Mouse (Mus musculus) midbrain, embryonic 12.5 days (tissue): ENCODE data around the gene Ap2a2. TPM values are rescaled to one million over a fixed set of nuclear protein-coding genes. Genes with fewer than 3 reads are reported as not detected.

Experiments used
- ATAC-seq: fragments of 200-750 bp; cut with Nextera tagmentation; 2 replicates; pipeline ENCODE4 v1.8.0; 2017; ENCODE audit warnings: low read depth, moderate TSS enrichment, moderate library complexity; ENCODE audit not compliant: low FRiP score
- H3K27ac ChIP-seq: fragments of 300-500 bp; sonication (generic); replicated peaks from 2 replicates; pipeline ENCODE4 v1.5.1; 2016; ENCODE audit warnings: mild to moderate bottlenecking
- H3K27me3 ChIP-seq: fragments of 300-500 bp; sonication (generic); 2 replicates; pipeline ENCODE4 v1.6.1; 2016; ENCODE audit warnings: mild to moderate bottlenecking
- H3K36me3 ChIP-seq: fragments of 300-500 bp; sonication (generic); 2 replicates; pipeline ENCODE4 v1.6.1; 2016
- H3K4me1 ChIP-seq: fragments of 300-500 bp; sonication (generic); 2 replicates; pipeline ENCODE4 v1.6.1; 2016
- H3K4me2 ChIP-seq: fragments of 300-500 bp; sonication (generic); replicated peaks from 2 replicates; pipeline ENCODE4 v1.6.1; 2016; ENCODE audit warnings: mild to moderate bottlenecking, moderate library complexity
- H3K4me3 ChIP-seq: fragments of 300-500 bp; sonication (generic); 2 replicates; pipeline ENCODE4 v1.5.1; 2016; ENCODE audit warnings: mild to moderate bottlenecking
- H3K9ac ChIP-seq: fragments of 300-500 bp; sonication (generic); replicated peaks from 2 replicates; pipeline ENCODE4 v1.6.1; 2016; ENCODE audit warnings: mild to moderate bottlenecking, moderate library complexity
- H3K9me3 ChIP-seq: fragments of 300-500 bp; sonication (generic); 2 replicates; pipeline ENCODE4 v1.6.1; 2016; ENCODE audit warnings: mild to moderate bottlenecking
- WGBS: fragments of 180-500 bp; shearing (Covaris S2); methylation state at CpG from one replicate; pipeline ENCODE4 v1.1.7; 2016; 5-methylcytosine and 5-hydroxymethylcytosine counted together
- polyA plus RNA-seq: library from polyadenylated mRNA; unstranded; fragments of >200 nt; fragmentation: Nextera tagmentation; extraction: Ambion mirVana; gene quantifications from 2 replicates; pipeline ENCODE4 v1.2.1, GENCODE M21; 2016

The Ap2a2 gene
- polyA plus RNA-seq, 1 experiment from 2014 or later: 109 TPM

DNA sequence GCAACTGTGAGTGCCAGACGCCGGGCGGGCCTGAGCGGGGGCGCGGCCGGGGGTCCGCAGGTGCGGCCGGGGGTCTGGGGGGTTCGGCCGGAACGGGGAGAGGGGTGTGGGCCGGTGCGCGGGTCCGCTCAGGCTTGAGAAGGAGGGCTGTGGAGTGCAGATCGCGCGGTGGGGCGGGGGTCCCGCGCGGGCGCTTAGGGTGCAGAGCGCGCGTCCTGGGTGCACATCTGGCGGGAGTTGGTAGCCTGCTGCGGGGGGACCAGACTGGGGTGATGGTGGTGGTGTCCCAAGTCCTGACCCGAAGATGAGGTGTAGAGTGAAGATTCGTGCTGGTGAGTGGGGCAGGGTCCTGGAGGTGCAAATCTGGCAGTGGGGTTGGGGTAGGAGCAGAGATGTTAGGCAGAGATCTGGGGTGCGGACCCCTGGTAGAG is 463 bp downstream of the Ap2a2 start:
- ATAC-seq: peak; percentile 67
- Histone ChIP-seq H3K27ac (peak overlapping the region; percentile 89), H3K9me3 (no peaks in the 10 kb centered on the region), H3K27me3 (peaks cover 4% of the 10 kb centered on the region; the same call in 1 of the 2 replicates), H3K36me3 (peaks cover 5% of the 10 kb centered on the region), H3K4me1 (peaks cover 33% of the 10 kb centered on the region), H3K4me3 (peak overlapping the region; percentile 95), H3K9ac (peak overlapping the region; percentile 98), H3K4me2 (peak overlapping the region; percentile 86)
- 3% methylated on average over 29 of the region's 33 CpGs for WGBS

DNA sequence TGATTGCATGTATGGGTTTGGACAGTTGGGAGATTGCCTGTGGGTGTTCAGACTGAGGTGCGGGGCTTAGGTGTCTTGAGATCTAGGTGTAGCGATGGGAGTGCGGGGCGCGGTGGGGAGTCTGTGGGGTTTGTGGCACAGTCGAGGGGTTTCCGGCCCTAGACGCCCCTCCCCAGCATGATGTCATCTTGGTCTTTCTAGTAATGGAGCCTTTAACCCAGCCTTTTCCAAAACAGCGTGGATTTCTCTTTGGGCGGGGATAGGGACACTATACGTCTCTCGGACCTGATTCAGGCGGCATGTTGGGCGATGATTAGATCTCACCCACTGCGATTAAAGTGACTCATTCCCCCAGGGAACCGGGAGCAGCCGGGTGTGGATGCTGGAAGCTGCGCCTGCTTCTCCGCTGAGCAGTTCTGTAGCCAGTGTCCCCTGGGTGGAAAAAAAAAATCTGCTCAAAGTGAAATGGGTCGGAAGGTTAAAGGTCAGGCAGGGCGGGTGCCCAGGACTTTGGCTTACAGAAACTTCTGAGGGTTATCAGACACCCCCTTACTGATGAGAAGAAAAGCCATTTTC is 967 bp downstream of the Ap2a2 start:
- H3K36me3 ChIP-seq: peaks cover 5% of the 10 kb centered on the region
- H3K4me1 ChIP-seq: peaks cover 34% of the 10 kb centered on the region
- H3K9ac ChIP-seq: peak overlapping the region; percentile 98
- no peaks in the 10 kb centered on the region for H3K9me3 ChIP-seq
- H3K27me3 ChIP-seq: peaks cover 4% of the 10 kb centered on the region; the same call in 1 of the 2 replicates
- peak overlapping the region; percentile 95 for H3K4me3 ChIP-seq
- H3K4me2 ChIP-seq: peak overlapping the region; percentile 86
- H3K27ac ChIP-seq: peak overlapping the region; percentile 89; the same call in 1 of the 2 replicates
- WGBS: under 1% methylated on average over 21 of the region's 21 CpGs
- ATAC-seq: peak; percentile 8; the same call in 1 of the 2 replicates

DNA sequence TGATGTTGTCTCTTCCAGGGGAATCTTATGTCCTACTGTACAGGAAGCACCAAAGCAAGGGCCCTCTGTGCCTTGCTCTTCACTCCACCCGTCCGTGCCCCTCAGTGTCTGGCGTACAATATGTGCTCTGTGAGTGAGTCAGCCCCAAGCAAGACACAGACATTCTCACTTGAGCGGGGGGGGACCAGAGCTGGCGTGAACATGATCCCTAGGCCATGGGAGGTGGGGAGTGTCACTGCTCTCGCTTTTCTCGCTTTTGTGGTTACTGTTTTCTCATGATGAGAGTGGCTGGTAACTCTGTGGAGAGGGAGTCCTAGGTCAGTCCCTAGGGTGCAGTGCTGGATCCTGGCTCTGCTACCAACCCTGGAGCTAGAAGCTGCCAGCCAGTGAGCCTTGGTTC is 2.6 kb downstream of the Ap2a2 start:
- peaks cover 36% of the 10 kb centered on the region for H3K4me1 ChIP-seq
- no peak overlapping the region for H3K4me3 ChIP-seq
- H3K27ac ChIP-seq: no peak overlapping the region
- peaks cover 4% of the 10 kb centered on the region; the same call in 1 of the 2 replicates for H3K27me3 ChIP-seq
- WGBS: 67% methylated on average over 7 of the region's 7 CpGs
- ATAC-seq: no peak
- H3K4me2 ChIP-seq: no peak overlapping the region
- no peak overlapping the region for H3K9ac ChIP-seq
- H3K9me3 ChIP-seq: no peaks in the 10 kb centered on the region
- H3K36me3 ChIP-seq: peaks cover 5% of the 10 kb centered on the region

DNA sequence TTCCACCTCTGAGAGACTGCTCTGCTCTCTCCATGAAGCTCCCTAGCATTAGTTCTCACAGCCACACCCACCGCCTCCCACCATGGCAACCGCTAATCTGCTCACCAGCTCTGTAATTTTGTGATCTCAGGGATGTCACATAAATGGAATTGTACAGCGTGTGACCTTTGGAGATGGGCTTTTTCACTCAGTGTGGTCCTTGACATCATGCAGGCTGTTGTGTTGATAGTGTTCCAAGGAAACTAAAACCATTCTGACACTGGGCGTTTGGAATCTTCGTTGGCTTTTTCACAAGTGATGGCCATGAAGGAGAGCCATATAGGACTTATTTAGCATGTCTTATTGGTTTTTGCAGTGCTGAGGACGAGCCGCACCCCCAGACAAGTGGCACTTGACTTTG is 4.6 kb downstream of the Ap2a2 start:
- H3K9ac ChIP-seq: no peak overlapping the region
- WGBS: 65% methylated on average over 7 of the region's 7 CpGs
- H3K4me1 ChIP-seq: peaks cover 33% of the 10 kb centered on the region
- no peaks in the 10 kb centered on the region for H3K9me3 ChIP-seq
- H3K36me3 ChIP-seq: peaks cover 5% of the 10 kb centered on the region
- no peaks in the 10 kb centered on the region for H3K27me3 ChIP-seq
- H3K4me2 ChIP-seq: no peak overlapping the region
- no peak for ATAC-seq
- H3K4me3 ChIP-seq: no peak overlapping the region
- H3K27ac ChIP-seq: no peak overlapping the region

DNA sequence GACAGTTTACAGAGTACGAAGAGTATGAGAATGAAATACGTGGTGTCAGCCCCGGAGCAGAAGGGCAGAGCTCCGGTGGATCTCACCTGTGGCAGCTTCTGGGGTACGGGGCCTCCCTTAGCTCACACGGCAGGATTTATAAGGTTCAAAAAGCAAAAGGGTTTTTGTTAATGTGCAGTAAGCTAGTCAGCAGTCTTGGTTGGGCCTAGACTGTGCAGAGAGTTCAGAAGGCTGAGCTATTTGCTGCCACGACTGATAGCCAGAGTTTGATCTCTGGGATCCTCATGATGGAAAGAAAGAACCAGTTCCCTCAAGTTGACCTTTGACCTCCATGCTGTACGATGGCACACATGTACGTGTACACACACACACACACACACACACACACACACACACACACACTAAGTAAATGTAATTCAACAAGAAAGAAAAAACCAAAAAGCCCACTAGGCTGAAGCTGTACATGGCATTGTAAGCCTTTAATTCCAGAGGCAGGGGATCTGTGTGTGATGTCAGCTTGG is 7.4 kb downstream of the Ap2a2 start:
- peaks cover 19% of the 10 kb centered on the region for H3K4me1 ChIP-seq
- no peak overlapping the region for H3K27ac ChIP-seq
- 90% methylated on average over 9 of the region's 9 CpGs for WGBS
- H3K4me3 ChIP-seq: no peak overlapping the region
- ATAC-seq: no peak
- peaks cover 5% of the 10 kb centered on the region for H3K36me3 ChIP-seq
- H3K27me3 ChIP-seq: no peaks in the 10 kb centered on the region
- H3K9ac ChIP-seq: no peak overlapping the region
- no peaks in the 10 kb centered on the region for H3K9me3 ChIP-seq
- H3K4me2 ChIP-seq: no peak overlapping the region

DNA sequence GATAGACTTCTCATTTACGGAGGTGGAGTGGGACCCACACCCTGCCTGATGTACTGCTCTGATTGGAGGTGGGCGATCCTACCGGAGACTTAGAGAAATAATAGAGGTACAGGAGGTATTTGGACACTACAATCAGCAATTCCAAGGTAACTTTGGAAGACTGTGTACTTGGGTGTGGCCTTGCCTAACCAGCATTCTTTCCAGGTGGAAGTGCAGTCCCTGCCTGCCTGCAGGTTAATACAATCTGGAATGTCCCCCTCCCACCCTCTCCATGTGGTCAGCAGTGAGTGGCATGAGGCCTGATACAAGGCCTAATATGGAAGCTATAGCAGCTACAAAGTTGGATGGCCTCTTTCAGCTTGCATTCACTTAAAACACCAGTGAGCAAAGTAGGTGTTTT is 7.9 kb downstream of the Ap2a2 start:
- Histone ChIP-seq H3K9me3 (no peaks in the 10 kb centered on the region), H3K4me3 (no peak overlapping the region), H3K4me1 (0 out of 2 replicates have a peak, but pooled peaks cover 13% of the 10 kb centered on the region), H3K36me3 (peaks cover 5% of the 10 kb centered on the region), H3K27me3 (no peaks in the 10 kb centered on the region), H3K27ac (no peak overlapping the region), H3K4me2 (no peak overlapping the region), H3K9ac (no peak overlapping the region)
- 96% methylated on average over 3 of the region's 3 CpGs for WGBS
- ATAC-seq: no peak

DNA sequence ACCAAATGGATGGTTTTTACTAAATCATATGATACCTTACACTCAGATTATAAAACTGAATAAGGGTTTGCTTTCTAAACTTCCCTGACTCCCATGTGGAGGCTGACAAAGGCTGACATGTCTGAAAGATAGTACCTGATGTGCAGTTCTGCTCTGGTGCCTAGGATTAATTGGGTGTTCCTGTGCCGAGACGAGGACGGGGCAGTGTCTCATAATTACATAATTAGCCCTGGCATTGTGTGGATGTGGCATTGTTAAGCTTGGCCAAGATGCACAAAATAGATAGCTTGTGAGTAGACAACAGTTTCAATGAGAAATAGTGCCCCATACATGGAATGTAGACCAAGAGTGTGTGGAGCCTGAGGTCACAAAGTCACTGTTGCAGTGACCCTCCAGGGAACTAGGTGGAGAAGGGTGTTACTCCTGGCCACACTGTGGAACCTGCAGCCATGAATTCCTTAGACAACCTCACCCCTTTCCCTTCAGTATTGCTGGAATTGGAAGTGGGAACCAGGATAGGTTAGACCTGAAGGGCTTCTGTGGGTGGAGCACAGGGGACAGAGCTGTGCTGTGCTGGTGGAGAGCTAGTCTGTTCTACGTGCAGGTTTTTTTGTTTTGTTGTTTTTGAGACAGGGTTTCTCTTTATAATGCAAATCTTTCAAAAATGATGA is 8.8 kb downstream of the Ap2a2 start:
- Histone ChIP-seq H3K9me3 (no peaks in the 10 kb centered on the region), H3K27ac (no peak overlapping the region), H3K4me2 (no peak overlapping the region), H3K4me3 (no peak overlapping the region), H3K9ac (no peak overlapping the region), H3K4me1 (0 out of 2 replicates have a peak, but pooled peaks cover 12% of the 10 kb centered on the region), H3K27me3 (no peaks in the 10 kb centered on the region), H3K36me3 (no peaks in the 10 kb centered on the region)
- WGBS: 78% methylated on average over 4 of the region's 4 CpGs
- ATAC-seq: no peak

DNA sequence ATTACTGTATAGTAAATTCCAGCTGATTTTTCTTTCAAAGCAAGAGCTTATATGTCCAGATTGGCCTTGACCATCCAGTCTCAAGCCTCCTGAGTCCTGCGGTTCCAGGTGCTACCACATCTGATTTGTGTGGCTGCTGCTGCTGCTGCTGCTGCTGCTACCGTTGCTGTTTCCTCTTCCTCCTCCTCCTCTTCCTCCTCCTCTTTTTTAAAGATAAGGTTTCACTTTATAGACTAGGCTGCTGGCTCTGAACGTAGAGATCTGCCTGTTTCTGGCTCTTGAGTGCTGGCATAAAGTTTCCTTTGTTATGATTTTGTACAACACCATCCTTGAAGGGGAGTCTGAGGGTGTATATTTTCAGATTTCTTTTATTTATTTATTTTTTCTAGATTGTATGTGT is 12.1 kb downstream of the Ap2a2 start:
- ATAC-seq: no peak
- 82% methylated on average over 3 of the region's 3 CpGs for WGBS
- H3K27ac ChIP-seq: no peak overlapping the region
- H3K9ac ChIP-seq: no peak overlapping the region
- no peaks in the 10 kb centered on the region for H3K9me3 ChIP-seq
- no peak overlapping the region for H3K4me2 ChIP-seq
- H3K4me3 ChIP-seq: no peak overlapping the region
- H3K27me3 ChIP-seq: no peaks in the 10 kb centered on the region
- H3K4me1 ChIP-seq: 0 out of 2 replicates have a peak, but pooled peaks cover 2% of the 10 kb centered on the region
- 0 out of 2 replicates have a peak, but pooled peaks cover 4% of the 10 kb centered on the region for H3K36me3 ChIP-seq

DNA sequence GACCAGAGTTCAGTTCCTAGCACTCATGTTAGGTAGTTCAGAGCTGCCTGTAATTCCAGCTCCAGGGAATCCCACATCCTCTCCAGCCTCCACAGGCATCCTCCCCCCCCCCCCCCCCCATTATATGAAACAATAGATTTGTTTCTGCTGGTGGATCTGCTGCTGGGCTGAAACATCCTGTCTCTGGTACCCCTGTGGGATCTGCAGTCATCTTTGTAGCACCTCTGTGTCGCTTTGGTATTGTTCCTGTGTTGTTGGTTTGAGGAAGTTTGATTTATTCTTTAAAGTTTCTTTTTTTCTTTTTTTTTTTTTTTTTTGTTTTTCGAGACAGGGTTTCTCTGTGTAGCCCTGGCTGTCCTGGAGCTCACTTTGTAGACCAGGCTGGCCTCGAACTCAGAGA is 13.5 kb downstream of the Ap2a2 start:
- no peak overlapping the region for H3K4me3 ChIP-seq
- no peak overlapping the region for H3K27ac ChIP-seq
- no peak overlapping the region for H3K9ac ChIP-seq
- no peaks in the 10 kb centered on the region for H3K4me1 ChIP-seq
- WGBS: 92% methylated on average over 3 of the region's 3 CpGs
- ATAC-seq: no peak
- no peaks in the 10 kb centered on the region for H3K9me3 ChIP-seq
- no peak overlapping the region for H3K4me2 ChIP-seq
- H3K27me3 ChIP-seq: no peaks in the 10 kb centered on the region
- H3K36me3 ChIP-seq: 0 out of 2 replicates have a peak, but pooled peaks cover 4% of the 10 kb centered on the region

DNA sequence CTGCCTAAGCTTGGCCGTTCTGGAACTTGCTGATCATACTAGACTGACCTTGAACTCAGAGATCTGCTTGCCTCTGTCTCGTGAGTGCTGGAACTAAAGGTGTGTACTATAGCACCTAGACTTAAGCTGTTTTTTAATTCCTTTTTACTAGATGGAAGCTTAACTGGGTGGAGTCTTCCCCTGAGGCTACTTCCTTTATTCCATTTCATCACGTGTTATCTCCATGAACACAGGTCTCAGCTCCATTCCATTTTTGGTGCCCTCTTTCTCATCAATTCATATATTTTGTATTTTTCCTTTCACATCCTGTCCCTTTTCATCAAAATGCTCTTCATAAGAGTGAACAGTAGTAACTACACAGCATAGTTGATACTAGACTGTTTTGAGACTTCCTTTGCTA is 15.8 kb downstream of the Ap2a2 start:
- no peak overlapping the region for H3K4me2 ChIP-seq
- 92% methylated on average over 3 of the region's 3 CpGs for WGBS
- no peak overlapping the region for H3K9ac ChIP-seq
- 0 out of 2 replicates have a peak, but pooled peaks cover 4% of the 10 kb centered on the region for H3K36me3 ChIP-seq
- no peaks in the 10 kb centered on the region for H3K9me3 ChIP-seq
- H3K27me3 ChIP-seq: no peaks in the 10 kb centered on the region
- H3K27ac ChIP-seq: no peak overlapping the region
- no peak for ATAC-seq
- no peaks in the 10 kb centered on the region for H3K4me1 ChIP-seq
- no peak overlapping the region for H3K4me3 ChIP-seq

DNA sequence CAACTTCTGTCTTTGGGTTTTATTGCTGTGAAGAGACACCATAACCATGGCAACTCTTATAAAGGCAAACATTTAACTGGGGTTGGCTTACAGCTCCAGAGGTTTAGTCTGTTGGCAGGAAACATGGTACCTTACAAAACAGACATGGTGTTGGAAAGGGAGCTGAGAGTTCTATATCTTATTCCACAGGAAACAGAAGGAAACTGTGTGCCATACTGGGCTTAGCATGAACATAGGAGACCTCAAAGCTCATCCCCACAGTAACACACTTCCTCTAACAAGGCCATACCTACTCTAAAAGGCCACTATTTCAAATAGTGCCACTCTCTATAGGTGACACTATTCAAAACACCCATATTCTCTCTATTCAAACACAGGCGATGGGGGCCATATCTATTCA is 16.5 kb downstream of the Ap2a2 start:
- Histone ChIP-seq H3K9ac (no peak overlapping the region), H3K27me3 (no peaks in the 10 kb centered on the region), H3K9me3 (no peaks in the 10 kb centered on the region), H3K4me2 (no peak overlapping the region), H3K4me1 (no peaks in the 10 kb centered on the region), H3K4me3 (no peak overlapping the region), H3K27ac (no peak overlapping the region), H3K36me3 (0 out of 2 replicates have a peak, but pooled peaks cover 4% of the 10 kb centered on the region)
- no peak for ATAC-seq
- WGBS: 94% methylated on average over 1 of the region's 1 CpGs

DNA sequence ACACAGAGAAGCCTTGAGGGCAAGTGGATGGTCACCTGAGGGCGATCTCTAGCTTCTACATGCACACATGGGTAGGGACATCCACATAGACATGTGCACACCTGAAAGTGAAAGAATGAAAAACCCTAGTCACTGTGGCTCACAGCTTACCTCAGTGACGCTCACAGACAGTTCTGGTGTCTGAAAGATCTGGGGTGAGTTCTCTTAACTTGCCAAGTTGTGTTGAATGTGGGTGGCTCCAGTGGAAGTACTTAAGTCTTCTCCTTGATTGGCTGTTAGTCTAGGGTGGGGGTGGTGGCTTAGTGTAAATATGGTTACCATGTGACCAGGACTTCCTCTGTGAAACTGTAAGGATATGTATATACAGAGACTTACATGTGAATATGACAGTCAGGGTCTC is 17.0 kb downstream of the Ap2a2 start:
- 96% methylated on average over 2 of the region's 2 CpGs for whole genome bisulfite sequencing
- H3K9me3 ChIP-seq: no peaks in the 10 kb centered on the region
- H3K4me3 ChIP-seq: no peak overlapping the region
- no peaks in the 10 kb centered on the region for H3K4me1 ChIP-seq
- no peak overlapping the region for H3K27ac ChIP-seq
- no peaks in the 10 kb centered on the region for H3K27me3 ChIP-seq
- no peak for ATAC-seq
- no peak overlapping the region for H3K9ac ChIP-seq
- H3K4me2 ChIP-seq: no peak overlapping the region
- 0 out of 2 replicates have a peak, but pooled peaks cover 4% of the 10 kb centered on the region for H3K36me3 ChIP-seq
